Mouse (Mus musculus) G1E (cell line): ENCODE results near the gene Gmds.

Source experiments
- CTCF ChIP-seq: IDR thresholded peaks from 2 replicates; pipeline ENCODE4 v1.5.1; 2012; ENCODE audit warnings: low read depth, low read length, inconsistent platforms, mixed read lengths
- GATA1 ChIP-seq: IDR thresholded peaks from 2 replicates; pipeline ENCODE4 v1.6.1; 2012; ENCODE audit warnings: borderline replicate concordance, low read length, inconsistent platforms, mixed read lengths
- TAL1 ChIP-seq: conservative IDR thresholded peaks from 2 replicates; pipeline ENCODE4 v1.6.1; 2012; ENCODE audit warnings: low read depth, low read length, inconsistent platforms, mixed read lengths

DNA sequence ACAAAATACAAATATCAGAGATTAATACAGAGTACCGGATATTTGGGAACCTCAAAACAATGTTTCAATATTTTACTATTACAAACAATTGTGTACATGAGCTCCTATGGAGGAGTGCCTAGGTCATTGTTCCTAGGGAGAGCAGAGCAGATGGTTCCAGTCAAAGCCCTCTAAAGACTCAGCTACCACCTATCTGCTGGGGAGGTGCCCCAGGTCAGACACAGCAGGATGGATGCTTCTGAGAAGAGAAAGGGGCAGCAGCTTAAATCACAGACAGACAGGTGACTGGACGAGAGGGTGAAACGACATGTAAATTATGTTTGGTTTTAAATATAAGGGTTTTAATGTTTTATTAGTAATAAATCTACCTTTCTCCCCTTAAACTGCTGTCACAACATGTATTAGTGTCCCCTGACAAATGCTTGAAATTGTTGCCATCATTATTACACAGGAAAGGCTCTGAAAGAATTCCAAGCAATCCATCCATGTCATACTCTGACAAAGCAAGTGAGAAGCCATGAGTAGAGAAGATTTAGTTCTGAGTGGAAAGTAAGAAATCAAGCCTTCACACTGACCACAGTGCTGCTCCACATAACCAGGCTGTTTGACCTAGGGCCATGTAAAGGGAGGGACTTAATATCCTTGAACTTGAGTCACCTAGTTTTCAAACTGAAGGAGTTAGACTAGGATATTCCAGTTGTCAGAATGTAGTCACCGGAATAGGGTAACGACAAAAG lies 131.2 kb downstream of the Gmds start:
- TF ChIP-seq CTCF (no peak), TAL1 (no peak), GATA1 (no peak)
